Mouse (Mus musculus) heart, postnatal 14 days (tissue): ENCODE measurements around the gene Odf3. TPM values are rescaled to one million over a fixed set of nuclear protein-coding genes. Genes with fewer than 3 reads are reported as not detected.

Experiments
- DNase-seq, 2 experiments: peaks; one replicate each; pipeline ENCODE4 v3.0.0; 2021 to 2022
- intact Hi-C: fragments of 180-260 bp; cut with DNase I; formaldehyde crosslinking; loops from one replicate; pipeline ENCODE4 v1.15.1; 2025
- total RNA-seq, 2 experiments: library from RNA; stranded (reverse); gene quantifications; 2 replicates each; pipeline ENCODE4 v1.2.3; 2021

The Odf3 gene
- total RNA-seq, 2 experiments from 2014 or later: not detected

- intact Hi-C loops: loop anchor here (10.0 kb wide), 1 partner anchor 524 kb away; no protein-coding TSS in a partner anchor
- no peak for DNase-seq
Measured at GRCm38 (mm10) chr7:140840750-140841735, 6.6 kb upstream of the Odf3 start.

GRCm38 (mm10) chr7:140843806-140844205 is 3.8 kb upstream of the Odf3 start:
- intact Hi-C loops: loop anchor here (10.0 kb wide), 1 partner anchor 521 kb away; no protein-coding TSS in a partner anchor
- no peak for DNase-seq

DNA sequence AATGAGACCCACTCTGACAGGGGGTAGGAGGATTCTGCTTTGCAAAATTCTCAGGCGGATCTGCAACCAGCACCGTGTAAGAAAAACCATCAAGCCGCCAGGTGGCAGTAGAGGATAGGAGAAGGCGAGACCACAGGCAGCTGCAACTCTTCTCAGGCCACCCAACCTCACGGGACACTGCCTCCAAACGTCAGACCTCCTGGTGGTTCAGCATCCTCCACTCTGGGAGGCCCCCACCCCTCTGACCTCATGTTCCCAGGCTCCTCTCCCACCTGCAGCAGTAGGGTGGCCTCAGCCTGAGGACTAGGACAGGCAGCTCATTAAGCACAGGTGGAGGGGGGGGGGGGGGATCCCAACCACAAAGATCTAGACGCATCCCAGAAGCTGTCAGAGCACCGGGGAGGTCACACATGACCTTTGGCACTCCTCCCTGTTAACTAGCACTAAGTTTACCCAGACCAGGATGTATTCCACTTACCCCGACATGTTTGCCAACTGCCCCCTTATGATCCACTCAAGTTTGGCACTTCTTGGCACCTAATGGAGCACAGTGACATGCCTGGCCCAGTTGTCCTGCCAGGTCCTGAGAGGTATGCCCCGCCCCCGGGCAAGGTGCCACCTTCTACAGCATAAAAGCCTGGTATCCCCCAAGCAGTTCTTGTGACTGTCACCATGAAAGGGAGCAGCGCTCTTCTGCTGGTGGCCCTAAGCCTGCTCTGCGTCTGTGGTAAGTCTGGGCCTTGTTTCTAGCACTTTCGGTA is 2.5 kb upstream of the Odf3 start, which contains the start of gene Scgb1c1:
TSS of gene Scgb1c1 (plus strand) at position 643 of the 761 bp plus-strand sequence.
- DNase-seq: peak; percentile 91 to 97
- intact Hi-C loops: loop anchor here (1.0 to 10.0 kb wide), 5 partner anchors 37 to 520 kb away; partner anchors contain the start of genes Psmd13 and Sirt3

DNA sequence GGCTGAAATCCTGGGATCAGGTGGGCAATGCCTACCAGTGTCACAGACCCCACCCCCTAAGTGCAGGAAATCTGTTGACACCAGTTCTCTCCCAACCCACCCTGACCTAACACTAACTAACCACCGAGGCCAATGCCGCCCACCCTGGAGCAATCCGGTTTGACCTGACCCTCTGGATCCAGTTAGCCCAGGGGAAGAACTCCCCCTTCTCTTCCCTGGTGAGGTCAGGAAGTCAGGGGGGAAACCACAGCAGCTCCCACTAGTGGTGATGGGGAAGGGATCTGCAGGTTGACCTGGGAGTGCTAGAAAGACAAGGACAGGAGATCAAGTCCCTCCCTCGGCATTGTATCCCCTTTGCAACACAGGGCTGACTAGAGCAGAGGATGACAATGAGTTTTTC is 1.9 kb upstream of the Odf3 start:
- no peak for DNase-seq
- intact Hi-C loops: loop anchor here (1.0 to 10.0 kb wide), 5 partner anchors 37 to 519 kb away; partner anchors contain the start of genes Psmd13 and Sirt3

DNA sequence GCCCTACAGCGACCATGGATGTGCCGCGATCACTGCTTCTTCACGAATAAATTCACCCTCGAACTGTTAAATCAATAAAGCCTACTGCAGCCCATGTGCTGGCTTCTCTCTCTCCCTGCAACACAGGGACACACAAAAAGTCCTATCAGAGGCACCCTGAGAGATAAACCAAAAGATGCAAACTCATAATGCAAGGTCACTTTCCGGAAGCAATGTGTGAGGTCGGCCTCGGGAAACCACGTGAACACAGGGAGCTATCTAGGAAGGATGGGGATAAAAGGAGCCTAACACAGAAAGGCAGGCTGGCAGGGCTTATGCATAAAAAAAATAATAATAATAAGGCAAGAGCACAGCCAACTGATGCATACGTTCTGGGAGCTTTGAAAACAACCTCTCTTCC is 929 bp upstream of the Odf3 start:
- no peak for DNase-seq
- intact Hi-C loops: loop anchor here (5.0 to 10.0 kb wide), 3 partner anchors 36 to 518 kb away; partner anchors contain the start of genes Psmd13 and Sirt3

DNA sequence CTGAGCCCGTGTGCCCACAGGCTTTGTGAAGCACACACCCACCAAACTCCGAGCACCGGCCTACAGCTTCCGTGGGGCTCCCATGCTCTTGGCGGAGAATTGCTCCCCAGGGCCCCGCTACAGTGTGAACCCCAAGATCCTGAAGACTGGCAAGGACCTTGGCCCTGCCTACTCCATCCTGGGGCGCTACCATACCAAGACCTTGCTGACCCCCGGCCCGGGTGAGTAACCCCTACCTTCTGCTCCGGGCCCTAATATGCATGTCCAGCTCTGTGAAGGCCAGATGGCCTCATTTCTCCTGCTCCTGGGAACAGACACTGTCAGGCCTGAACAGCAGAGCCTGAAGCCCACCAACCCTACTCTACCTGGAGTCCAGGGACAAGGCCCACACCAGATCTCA is 986 bp downstream of the Odf3 start:
- DNase-seq: no peak
- intact Hi-C loops: loop anchor here (5.0 to 10.0 kb wide), 3 partner anchors 34 to 516 kb away; partner anchors contain the start of genes Psmd13 and Sirt3

GRCm38 (mm10) chr7:140851916-140852315 is 4.3 kb downstream of the Odf3 start:
- intact Hi-C loops: no loop called here
- no peak for DNase-seq

DNA sequence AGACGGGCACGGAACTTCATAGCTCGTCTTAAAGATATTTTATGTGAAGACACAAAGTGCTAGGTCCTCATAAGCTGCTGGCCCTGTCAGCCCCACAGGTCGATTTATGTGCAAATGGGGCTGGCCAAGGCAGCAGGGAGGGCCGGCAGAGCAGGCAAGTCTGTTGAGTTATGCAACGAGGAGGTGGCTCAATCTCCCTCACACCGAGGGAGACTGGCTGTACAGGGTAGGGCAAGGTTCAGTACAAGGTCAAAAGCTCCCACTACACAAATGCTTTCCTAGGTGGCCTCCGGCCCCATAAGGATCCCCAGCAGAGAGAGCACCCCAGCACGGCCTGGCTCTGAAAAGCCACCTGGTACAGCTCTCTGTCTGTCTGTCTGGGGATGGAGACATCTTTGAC is 5.8 kb downstream of the Odf3 start:
- DNase-seq: no peak
- intact Hi-C loops: no loop called here

GRCm38 (mm10) chr7:140854483-140854882 is 6.9 kb downstream of the Odf3 start:
- no peak for DNase-seq
- intact Hi-C loops: no loop called here

DNA sequence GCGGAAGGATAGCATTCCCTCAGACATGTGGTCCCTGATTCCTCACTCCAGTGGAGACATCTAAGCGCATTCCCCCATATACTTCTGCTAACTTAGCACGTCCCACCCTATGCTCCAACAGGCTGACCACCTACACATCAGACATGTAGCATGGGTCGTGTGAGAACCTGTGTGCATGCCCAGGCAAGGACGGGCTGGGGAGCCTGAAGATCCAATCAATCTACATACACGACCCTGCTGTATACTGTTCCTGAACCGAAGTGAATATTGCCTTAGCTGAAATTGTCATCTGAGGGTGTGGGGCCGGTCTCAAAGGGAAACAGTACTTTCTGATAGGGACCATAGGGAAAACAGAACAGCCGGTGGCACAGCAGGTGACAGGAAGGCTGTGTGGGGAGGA is 7.6 kb downstream of the Odf3 start:
- intact Hi-C loops: loop anchor here (5.0 kb wide), 1 partner anchor 317 kb away; the partner anchor contains the start of gene Rnh1
- DNase-seq: no peak

- intact Hi-C loops: loop anchor here (2.0 to 5.0 kb wide), 2 partner anchors 85 to 316 kb away; partner anchors contain the start of genes Pgghg and Rnh1
Measured at GRCm38 (mm10) chr7:140855860-140856784, 8.5 kb downstream of the Odf3 start, which contains the start of gene Gm45785. Gene Gm45785, minus strand, starts transcription at chr7:140856331.

GRCm38 (mm10) chr7:140856785-140857549 is 9.4 kb downstream of the Odf3 start, which contains the start of gene Ric8a:
Gene Ric8a, plus strand, starts transcription at chr7:140856957.
- intact Hi-C loops: loop anchor here (1.0 to 5.0 kb wide), 3 partner anchors 24 to 315 kb away; partner anchors contain the start of genes Pgghg, Psmd13 and Rnh1
- DNase-seq: peak; percentile 91 to 92

More at GRCm38 (mm10) chr7:140855860-140856784, 8.5 kb downstream of the Odf3 start, which contains the start of gene Gm45785:
- DNase-seq: peak; percentile 79 to 84

- DNase-seq: no peak
- intact Hi-C loops: loop anchor here (1.0 to 5.0 kb wide), 3 partner anchors 23 to 314 kb away; partner anchors contain the start of genes Pgghg, Psmd13 and Rnh1
Measured at GRCm38 (mm10) chr7:140857550-140858505, 10.2 kb downstream of the Odf3 start, which contains the start of gene Bet1l. Gene Bet1l, minus strand, starts transcription at chr7:140857577.

DNA sequence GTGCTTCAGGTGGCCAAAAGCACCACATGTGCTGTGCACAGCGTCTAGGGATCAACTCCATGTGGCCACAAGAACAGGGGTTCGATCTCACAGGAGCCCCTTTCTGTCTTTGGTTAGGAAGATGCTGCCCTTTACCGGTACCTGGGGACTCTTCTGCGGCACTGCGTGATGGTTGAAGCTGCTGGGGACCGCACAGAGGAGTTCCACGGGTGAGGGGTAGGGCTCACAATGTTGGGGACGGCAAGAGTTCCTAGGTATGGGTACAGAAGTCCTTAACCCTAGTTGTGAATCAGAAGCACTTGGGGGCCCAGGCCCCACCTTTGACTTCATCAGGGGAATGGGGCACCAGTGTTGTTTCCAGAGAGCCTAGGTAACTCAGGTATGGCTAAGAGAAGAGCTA is 11.1 kb downstream of the Odf3 start:
- intact Hi-C loops: loop anchor here (5.0 kb wide), 1 partner anchor 314 kb away; the partner anchor contains the start of gene Rnh1

GRCm38 (mm10) chr7:140859997-140860396 is 12.4 kb downstream of the Odf3 start:
- DNase-seq: no peak
- intact Hi-C loops: loop anchor here (5.0 kb wide), 1 partner anchor 312 kb away; the partner anchor contains the start of gene Rnh1

More for the DNA sequence above, 11.1 kb downstream of the Odf3 start:
- DNase-seq: no peak

DNA sequence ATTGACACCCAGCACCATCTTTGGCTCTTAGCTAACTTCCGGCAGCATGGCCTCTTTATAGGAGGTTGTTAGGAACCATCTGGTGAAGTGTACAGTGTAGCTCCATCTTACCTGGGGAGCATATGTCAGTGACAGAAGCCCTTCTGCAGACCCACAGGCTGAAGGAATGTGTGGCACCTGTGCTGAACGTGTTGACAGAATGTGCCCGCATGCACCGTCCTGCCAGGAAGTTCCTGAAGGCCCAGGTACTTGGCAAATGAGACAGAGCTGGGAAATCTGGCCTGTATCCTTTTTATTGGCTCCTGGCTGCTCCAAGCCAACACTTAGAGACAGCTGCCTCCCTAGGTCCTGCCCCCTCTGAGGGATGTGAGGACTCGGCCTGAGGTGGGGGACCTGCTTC is 13.1 kb downstream of the Odf3 start:
- intact Hi-C loops: no loop called here
- DNase-seq: no peak

- no peak for DNase-seq
- intact Hi-C loops: no loop called here
Measured at GRCm38 (mm10) chr7:140864761-140865160, 17.2 kb downstream of the Odf3 start.
